Mouse (Mus musculus) spleen, postnatal 14 days (tissue): Measurements from ENCODE around the gene Ppp2r5a.

Source experiments
- DNase-seq, 2 experiments: peaks; one replicate each; pipeline ENCODE4 v3.0.0; 2021 to 2022; ENCODE audit warnings: low spot score in 2 of 2

Ppp2r5a gene

DNA sequence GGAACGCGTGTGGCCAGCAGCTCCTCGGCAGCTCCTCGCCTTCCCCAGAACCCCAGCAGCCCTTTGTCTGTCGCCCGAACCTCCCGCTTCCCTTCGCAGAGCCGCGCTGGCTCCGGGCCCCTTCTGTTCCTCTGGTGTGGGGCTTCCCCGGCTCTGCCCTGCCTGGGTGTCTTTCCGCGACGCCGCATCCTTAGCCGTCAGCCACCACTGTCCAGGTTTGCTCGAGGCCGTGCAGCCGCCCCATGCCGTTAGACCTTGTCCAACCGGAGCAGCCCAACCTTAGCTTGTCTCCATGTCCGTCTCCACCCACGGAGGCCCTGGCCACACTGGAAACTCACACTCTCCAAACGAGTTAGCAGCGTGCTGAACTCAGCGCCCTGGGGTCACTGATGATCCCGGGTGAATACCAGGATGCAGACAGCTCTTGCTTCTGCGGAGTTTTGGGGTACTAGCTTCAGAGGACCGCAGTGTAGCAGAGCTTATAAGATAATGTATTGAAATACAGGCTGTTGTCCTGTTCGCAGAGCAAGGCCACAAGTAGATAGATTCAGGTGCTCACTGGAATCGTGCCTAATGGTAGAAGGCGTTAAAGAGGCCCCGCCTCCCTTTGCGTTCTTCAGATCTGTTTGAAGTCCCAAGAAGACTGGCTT lies 76.7 kb downstream of the Ppp2r5a start:
- DNase-seq = peak; percentile 51 to 63

DNA sequence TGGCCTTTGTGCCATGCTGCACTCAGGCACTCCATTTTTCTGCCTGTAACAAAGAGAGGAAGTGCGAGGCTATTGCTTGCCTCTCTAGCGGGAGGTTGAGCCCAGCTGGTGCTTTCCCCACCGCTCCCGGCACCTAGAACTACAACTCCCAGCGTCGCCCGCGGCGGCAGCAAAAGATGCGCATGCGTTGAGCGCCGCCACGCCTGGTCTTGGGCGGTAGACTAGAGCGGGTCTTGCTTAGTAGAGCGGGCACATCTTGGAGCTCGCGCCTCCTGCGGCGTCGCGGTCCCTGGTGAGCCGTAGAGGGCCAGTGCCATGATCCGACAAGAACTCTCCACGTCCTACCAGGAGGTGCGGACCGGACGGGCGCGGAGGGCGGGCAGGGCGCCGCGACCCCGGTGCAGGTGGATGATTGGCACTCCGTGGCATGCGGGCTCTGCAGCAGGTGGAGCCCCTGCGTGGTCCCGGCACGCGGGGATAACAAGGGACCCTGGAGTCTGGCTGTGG lies 77.3 kb downstream of the Ppp2r5a start, which contains the start of gene Tmem206:
Gene Tmem206 (plus strand): TSS at position 187 of the 507 bp plus-strand sequence.
- peak; percentile 92 to 96 for DNase-seq

DNA sequence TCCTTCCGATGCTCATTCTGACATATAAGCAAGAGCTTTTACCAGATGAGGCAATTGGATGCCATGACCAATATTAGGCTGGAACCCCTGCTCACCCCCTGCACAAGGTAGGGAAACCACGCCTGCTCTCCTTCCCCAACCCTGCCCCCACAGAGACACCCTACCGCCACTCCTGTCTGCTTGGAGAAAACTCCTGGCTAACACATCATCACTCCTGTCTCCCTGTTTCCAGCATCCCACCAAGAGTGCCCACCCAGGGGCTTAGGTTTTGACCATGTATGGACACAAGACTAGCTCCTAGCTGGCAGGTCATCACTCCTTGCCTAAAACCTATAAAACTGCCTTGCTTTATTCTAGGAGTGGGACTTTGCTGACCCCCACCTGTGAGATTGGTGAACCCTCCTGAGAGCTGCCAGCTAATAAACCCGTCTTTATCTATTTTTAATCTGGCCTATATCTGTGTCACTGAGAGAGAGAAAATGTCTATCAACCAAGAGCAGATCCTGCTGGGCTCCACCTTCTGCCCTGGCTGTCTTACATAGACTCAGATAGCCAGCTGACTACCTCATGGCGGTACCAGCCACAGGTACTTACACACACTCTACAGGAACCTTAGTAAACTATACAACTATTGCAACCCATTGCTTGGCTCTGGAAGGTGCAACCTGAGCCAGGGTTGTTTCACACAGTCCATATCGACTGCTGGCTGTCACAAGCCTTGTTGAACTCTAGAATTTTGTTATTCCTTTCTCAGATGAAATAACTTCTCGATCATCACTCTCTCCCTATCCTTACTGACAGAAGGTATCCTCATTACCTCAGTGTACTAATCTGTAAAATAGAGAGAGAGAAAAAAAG lies 78.1 kb downstream of the Ppp2r5a start:
- DNase-seq = no peak

DNA sequence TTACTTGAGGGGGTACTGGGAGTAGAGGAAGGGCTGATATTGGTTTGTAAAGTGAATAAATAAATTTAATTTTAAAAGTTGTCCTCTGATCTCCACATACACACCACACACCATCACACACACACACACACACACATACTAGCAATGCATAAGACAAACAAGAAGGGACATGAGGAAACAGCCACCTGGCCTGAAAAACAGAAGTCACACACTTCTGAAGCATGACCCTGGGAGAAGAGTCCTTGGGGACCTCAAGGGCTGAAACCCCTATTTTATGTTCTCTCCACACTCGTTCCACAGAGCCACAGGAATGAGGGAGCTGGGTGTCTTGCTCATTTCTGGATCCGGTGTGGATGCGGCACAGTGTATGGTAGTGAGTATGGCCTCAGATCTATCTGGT lies 79.7 kb downstream of the Ppp2r5a start:
- no peak for DNase-seq

DNA sequence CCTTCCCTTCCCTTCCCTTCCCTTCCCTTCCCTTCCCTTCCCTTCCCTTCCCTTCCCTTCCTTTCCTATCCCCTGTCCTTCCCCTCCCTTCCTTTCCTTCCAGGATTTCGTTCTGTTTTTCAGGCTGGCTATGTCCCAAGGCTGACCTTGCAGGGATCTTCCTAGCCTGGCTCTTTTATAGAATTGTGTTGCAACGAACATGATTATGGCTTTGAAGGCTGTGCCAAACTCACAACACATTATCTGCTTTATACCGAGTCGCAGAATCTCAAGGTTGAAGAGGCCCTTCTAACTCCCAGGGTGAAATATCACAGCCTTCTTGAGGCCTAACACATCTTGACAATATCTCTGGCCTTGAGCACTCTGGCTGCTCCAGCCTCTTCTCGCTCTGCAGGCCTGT lies 84.4 kb downstream of the Ppp2r5a start:
- DNase-seq = no peak

DNA sequence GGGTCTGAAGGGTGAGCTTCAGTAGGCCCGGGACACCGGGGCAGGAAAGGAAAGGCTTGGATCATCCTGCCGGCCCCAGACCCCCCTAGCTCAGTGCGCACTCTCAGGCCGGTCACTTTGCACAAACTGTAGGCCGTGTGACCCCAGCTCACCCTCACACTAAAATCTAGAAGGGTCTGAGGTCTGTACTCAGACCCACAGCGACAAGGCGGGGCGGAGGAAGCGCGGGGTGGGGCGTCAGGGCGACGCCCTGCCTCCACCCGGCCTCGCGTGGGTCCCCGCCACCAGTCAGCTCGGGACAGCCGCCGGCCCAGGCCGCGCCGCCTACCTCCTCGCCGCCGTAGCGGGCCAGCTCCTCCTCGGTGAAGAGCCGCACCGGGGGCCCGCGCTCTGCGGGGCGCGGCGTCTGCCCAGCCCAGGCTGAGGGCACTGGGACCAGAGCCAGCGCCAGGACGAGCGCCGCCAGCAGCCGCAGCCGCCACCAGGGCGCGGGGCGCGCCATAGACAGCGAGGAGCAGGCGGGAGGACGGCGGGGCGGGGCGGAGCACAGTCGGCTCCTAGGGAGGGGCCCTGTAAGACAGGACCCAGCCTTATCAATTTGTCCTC lies 85.4 kb downstream of the Ppp2r5a start, which contains the start of gene Nenf:
Gene Nenf (minus strand): TSS at position 604 of the 606 bp plus-strand sequence.
- DNase-seq = peak; percentile 76 to 79

DNA sequence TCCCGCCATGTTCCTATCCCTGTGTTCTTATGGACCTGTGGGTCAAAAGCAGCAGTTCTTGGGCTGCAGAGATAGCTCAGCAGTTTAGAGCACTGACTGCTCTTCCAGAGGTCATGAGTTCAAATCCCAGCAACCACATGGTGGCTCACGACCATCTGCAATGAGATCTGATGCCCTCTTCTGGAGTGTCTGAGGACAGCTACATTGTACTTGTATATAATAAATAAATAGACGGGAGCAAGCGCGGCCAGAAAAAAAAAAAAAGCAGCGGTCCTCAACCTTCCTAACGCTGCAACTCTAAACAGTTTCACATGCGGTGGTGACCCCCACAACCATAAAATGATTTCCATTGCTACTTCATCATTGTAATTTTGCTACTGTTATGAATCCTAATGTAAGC lies 86.3 kb downstream of the Ppp2r5a start:
- DNase-seq = no peak

DNA sequence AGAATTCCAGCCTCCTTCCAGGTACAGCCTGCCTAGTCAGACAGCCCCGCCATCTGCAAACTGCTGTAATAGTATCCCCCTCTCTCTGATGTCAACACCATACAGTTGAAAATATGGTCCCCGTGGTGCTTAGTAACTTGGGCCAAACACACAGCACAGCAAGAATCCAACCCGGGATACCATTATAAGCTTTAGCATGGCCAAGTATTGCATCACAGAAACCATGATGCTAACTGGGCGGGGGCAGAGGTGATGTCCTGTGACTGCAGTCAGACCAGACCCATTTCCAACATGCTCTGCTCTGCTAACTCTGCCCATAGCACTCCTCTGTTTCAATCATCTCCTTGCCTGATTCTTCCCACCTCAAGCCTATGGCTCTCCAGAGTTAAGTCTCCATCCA lies 89.1 kb downstream of the Ppp2r5a start:
- DNase-seq = no peak

DNA sequence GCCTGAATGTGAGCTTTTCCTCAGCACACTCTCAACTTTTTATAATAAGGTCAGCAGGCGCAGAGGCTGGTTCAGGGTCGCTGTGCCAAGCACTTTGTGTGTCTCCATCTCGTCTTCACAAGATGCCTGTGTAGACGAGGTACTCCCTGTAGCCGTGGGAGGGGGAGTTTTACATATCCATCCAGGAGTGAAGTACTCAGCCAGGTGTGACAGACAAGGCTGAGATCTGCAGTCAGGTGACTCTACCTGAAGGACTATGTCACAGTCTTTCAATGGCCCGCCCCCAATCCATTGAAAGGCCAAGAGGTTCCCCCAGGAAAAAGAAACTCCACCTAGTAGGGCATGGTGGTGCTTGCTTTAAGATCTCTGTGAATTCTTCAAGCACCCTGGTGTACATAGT lies 89.9 kb downstream of the Ppp2r5a start:
- no peak for DNase-seq

DNA sequence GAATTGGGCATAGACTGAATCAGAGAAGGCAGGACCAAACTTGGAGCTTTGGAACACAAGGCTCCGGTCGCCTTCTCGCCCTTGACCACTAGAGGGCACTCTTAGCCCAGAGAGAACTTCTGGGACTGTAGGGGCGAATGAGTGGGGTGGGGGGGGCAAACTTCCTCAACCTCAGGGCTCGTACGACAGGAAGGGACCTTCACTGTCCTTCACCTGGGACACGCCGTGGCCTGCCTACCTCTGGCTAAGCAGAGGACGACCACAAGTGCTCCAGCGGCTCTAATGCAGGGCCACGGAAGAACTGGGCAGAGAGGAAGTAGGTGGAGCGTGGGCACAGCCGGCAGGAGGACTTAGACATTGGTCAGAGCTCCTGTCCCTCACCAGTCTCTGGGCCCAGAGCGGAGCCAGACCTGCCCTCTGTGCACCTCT lies 90.5 kb downstream of the Ppp2r5a start:
- peak; percentile 69 to 80 for DNase-seq

DNA sequence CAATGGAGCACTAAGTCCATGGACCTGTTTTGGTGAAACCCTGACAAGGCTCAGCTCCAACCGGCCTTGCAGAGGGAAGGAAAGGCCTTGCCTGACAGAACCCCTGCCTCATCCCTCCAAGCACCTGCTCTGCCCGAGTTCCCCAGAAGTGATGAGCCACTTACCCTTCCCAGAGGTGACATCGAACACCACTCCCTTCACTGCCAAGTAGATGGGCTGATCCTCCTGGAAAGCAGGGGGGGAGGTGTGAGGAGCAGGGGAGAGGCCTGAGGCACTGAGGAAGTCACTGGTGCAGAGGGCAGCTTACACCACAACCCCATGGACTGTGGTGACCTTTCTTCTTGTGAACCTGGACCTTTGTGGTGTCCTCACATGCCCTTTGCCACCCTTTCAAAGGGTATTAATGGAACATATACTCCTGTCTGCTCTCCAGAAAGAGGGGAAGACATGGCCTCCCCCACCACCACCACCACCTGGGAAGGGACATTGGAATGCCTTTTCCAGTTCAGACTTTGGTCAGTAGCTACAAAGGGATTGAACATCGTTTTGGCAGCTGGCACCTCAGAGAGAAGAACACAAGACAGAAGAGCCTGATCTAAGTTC lies 91.7 kb downstream of the Ppp2r5a start:
- DNase-seq = no peak

DNA sequence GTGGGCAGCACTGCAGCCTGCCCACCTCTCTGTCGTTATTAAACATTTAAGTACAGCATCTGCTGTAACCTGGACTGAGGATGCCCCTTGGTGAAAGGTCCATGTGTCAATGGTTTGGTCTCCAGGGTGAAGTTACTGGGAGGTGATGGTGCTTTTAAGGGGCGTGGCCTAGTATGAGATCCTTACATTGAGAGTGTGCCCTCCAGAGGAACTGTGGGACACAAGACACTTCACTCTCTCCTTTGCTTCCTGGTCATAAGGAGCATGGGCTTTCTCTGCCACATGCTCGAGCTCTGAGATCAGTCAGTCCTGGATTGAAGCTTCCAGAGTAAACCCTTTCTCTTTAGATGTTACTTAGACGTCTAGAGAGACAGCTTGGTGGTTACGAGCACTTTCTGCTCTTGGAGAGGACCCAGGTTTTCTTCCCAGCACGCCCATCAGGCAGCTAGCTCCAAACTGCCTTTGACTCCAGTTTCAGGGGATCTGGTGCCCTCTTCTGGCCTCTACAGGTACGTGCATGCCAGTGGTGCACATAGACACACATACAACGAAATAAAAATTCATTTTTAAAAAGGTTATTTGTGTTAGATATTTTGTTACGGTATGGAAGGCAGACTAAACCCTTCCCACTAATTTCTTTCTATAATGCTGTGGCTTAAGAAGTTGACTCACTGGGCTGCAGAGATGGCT lies 95.2 kb downstream of the Ppp2r5a start:
- no peak for DNase-seq

DNA sequence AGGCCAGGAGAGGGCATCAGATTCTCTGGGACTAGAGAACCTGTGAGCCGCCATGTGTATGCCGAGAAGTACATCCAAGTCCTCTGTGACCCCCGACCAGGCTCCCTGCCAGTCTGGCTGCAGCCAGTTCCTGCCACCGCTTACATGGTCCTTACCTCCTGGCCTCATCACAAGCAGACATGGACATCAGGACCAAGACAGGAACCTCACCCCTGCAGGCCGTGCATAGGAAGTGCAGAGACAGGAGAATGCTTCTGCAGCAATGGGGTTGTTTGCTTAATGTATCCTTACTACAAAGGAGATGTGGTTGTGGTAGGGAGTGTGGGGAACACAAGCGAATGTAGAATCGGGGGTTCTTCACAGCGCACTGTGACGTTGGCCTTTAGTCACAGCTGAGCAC lies 96.8 kb downstream of the Ppp2r5a start:
- DNase-seq = no peak

DNA sequence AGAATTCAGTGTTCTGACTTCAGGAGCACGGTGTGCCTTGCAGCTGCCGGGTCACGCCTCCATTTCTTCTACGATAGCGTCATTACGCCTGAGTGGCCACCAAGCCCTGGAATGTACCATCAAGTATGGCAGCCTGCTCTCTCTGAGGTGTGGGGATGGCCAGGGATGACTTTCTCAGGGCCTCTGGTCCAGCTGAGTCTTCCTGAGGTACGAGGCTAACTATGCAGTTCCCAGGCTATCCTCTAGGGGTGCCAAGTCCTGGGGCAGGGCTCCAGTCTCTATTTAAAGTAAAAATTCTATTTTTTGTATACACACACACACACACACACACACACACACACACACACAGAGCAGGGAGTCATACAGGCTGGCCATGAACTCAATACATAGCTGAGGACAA lies 97.5 kb downstream of the Ppp2r5a start:
- no peak for DNase-seq

DNA sequence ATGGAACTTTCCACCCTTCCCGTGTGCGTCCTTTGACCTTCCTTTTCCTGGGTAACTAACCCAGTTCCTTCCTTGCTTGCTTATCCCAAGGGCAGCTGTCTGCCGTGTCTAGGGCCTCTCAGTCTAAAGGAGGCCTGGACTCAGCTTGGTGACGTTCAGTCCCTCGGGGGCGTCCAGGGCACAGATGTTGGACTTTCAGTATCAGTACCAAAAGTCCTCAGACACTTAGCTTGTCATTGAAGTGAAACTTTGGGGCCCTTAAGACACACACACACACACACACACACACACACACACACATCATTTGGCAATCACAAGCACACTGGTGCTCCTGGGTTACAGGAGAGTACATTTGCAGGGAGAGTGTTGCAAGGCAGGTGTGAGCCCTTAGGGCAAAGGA lies 98.9 kb downstream of the Ppp2r5a start:
- DNase-seq = no peak

DNA sequence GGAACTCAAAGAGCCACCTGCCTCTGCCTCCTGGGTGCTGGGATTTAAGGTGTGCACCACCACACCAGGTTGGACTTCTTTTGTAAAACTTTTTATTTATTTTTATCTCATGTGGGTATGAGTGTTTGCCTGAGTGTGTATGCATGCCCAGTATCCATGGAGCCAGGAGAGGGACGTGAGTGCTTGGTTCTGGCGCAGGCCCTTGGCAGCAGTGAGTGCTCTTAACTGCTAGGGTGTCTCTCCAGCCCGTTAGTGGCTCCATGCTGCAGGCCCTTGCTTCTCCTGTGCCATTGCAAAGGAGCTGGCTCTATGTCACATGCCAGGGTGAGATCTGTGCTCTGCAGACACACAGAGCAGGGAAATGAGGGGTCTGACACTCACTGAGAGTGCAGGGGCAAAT lies 99.3 kb downstream of the Ppp2r5a start:
- DNase-seq = no peak
